Mouse (Mus musculus) limb, embryonic 11.5 days (tissue): ENCODE measurements at regions not wholly inside any gene's neighbourhood (a gene's known extent, or its start where the extent isn't known, plus 50 kb on each side); places are given as distances from the start of the nearest gene placed in this dataset.

Experiments
- ATAC-seq: fragments of 200-750 bp; cut with Nextera tagmentation; 2 replicates; pipeline ENCODE4 v1.8.0; 2017; ENCODE audit warnings: low read depth; ENCODE audit not compliant: insufficient number of reproducible peaks, low FRiP score, low TSS enrichment
- DNase-seq: peaks from one replicate; pipeline ENCODE4 v3.0.0-alpha.2; 2015; ENCODE audit warnings: low spot score
- H3K27ac ChIP-seq: fragments of 300-500 bp; sonication (generic); replicated peaks from 2 replicates; pipeline ENCODE4 v1.5.1; 2014; ENCODE audit warnings: low read depth, mild to moderate bottlenecking, low read length
- H3K27me3 ChIP-seq: fragments of 300-500 bp; sonication (generic); 2 replicates; pipeline ENCODE4 v1.6.1; 2014; ENCODE audit warnings: mild to moderate bottlenecking, low read length, mixed read lengths; ENCODE audit not compliant: control insufficient read depth, insufficient read depth
- H3K36me3 ChIP-seq: fragments of 300-500 bp; sonication (generic); 2 replicates; pipeline ENCODE4 v1.6.1; 2014; ENCODE audit warnings: mild to moderate bottlenecking, low read length, moderate library complexity, mixed read lengths; ENCODE audit not compliant: control insufficient read depth, insufficient read depth
- H3K4me1 ChIP-seq: fragments of 300-500 bp; sonication (generic); 2 replicates; pipeline ENCODE4 v1.6.1; 2014; ENCODE audit warnings: low read length, mixed read lengths; ENCODE audit not compliant: control insufficient read depth, insufficient read depth
- H3K4me2 ChIP-seq: fragments of 300-500 bp; sonication (generic); 2 replicates; pipeline ENCODE4 v1.6.1; 2014; ENCODE audit warnings: low read depth, mild to moderate bottlenecking, moderate library complexity; ENCODE audit not compliant: severe bottlenecking
- H3K4me3 ChIP-seq: fragments of 300-500 bp; sonication (generic); 2 replicates; pipeline ENCODE4 v1.5.1; 2014; ENCODE audit warnings: low read depth, low read length
- H3K9ac ChIP-seq: fragments of 300-500 bp; sonication (generic); 2 replicates; pipeline ENCODE4 v1.6.1; 2014; ENCODE audit warnings: mild to moderate bottlenecking, low read length
- H3K9me3 ChIP-seq: fragments of 300-500 bp; sonication (generic); 2 replicates; pipeline ENCODE4 v1.6.1; 2016; ENCODE audit warnings: low read length; ENCODE audit not compliant: control insufficient read depth
- WGBS: fragments of 180-500 bp; shearing (Covaris S2); extraction: QIAGEN DNeasy Blood & Tissue Kit; methylation state at CpG from one replicate; pipeline ENCODE4 v1.1.7; 2014; 5-methylcytosine and 5-hydroxymethylcytosine counted together

- no peak overlapping the region for H3K4me2 ChIP-seq
- H3K27ac ChIP-seq: no peak overlapping the region
- no peaks in the 10 kb centered on the region for H3K9me3 ChIP-seq
- DNase-seq: no peak
- no peaks in the 10 kb centered on the region for H3K4me1 ChIP-seq
- no peak overlapping the region for H3K4me3 ChIP-seq
- 90% methylated on average over 14 of the region's 14 CpGs for WGBS
- no peak for ATAC-seq
- no peaks in the 10 kb centered on the region for H3K36me3 ChIP-seq
- H3K27me3 ChIP-seq: no peaks in the 10 kb centered on the region
- H3K9ac ChIP-seq: no peak overlapping the region
Observed at GRCm38 (mm10) chr19:55011341-55011740, 115.7 kb downstream of the Gpam start.

GRCm38 (mm10) chr19:55008463-55009146 lies 118.4 kb downstream of the Gpam start:
- no peaks in the 10 kb centered on the region for H3K27me3 ChIP-seq
- no peak overlapping the region for H3K4me2 ChIP-seq
- DNase-seq (no peak), ATAC-seq (no peak)
- no peaks in the 10 kb centered on the region for H3K36me3 ChIP-seq
- WGBS: 82% methylated on average over 3 of the region's 3 CpGs
- H3K9ac ChIP-seq: no peak overlapping the region
- H3K27ac ChIP-seq: no peak overlapping the region
- H3K4me3 ChIP-seq: no peak overlapping the region
- H3K9me3 ChIP-seq: no peaks in the 10 kb centered on the region
- H3K4me1 ChIP-seq: no peaks in the 10 kb centered on the region

GRCm38 (mm10) chr19:54989982-54990381 lies 137.1 kb downstream of the Gpam start:
- ATAC-seq: no peak
- 90% methylated on average over 3 of the region's 3 CpGs for WGBS
- H3K36me3 ChIP-seq: no peaks in the 10 kb centered on the region
- no peaks in the 10 kb centered on the region for H3K27me3 ChIP-seq
- H3K9ac ChIP-seq: no peak overlapping the region
- no peak for DNase-seq
- no peak overlapping the region for H3K4me2 ChIP-seq
- no peak overlapping the region for H3K27ac ChIP-seq
- H3K4me3 ChIP-seq: no peak overlapping the region
- no peaks in the 10 kb centered on the region for H3K4me1 ChIP-seq
- no peaks in the 10 kb centered on the region for H3K9me3 ChIP-seq

- Histone ChIP-seq H3K4me3 (no peak overlapping the region), H3K4me1 (no peaks in the 10 kb centered on the region), H3K4me2 (no peak overlapping the region), H3K27me3 (no peaks in the 10 kb centered on the region), H3K9ac (no peak overlapping the region), H3K36me3 (no peaks in the 10 kb centered on the region), H3K27ac (no peak overlapping the region), H3K9me3 (no peaks in the 10 kb centered on the region)
- WGBS: 89% methylated on average over 2 of the region's 2 CpGs
- ATAC-seq: no peak
- no peak for DNase-seq
Observed at GRCm38 (mm10) chr19:54984541-54984940, 142.5 kb downstream of the Gpam start.

GRCm38 (mm10) chr19:54982801-54983200 lies 144.2 kb downstream of the Gpam start:
- no peaks in the 10 kb centered on the region for H3K9me3 ChIP-seq
- ATAC-seq (no peak), DNase-seq (no peak)
- no peak overlapping the region for H3K9ac ChIP-seq
- no peak overlapping the region for H3K27ac ChIP-seq
- H3K27me3 ChIP-seq: no peaks in the 10 kb centered on the region
- H3K36me3 ChIP-seq: no peaks in the 10 kb centered on the region
- no peak overlapping the region for H3K4me3 ChIP-seq
- WGBS: 77% methylated on average over 4 of the region's 4 CpGs
- H3K4me2 ChIP-seq: no peak overlapping the region
- H3K4me1 ChIP-seq: no peaks in the 10 kb centered on the region

- H3K4me3 ChIP-seq: no peak overlapping the region
- no peaks in the 10 kb centered on the region for H3K36me3 ChIP-seq
- DNase-seq (no peak), ATAC-seq (no peak)
- no peaks in the 10 kb centered on the region for H3K9me3 ChIP-seq
- no peaks in the 10 kb centered on the region for H3K27me3 ChIP-seq
- WGBS: 85% methylated on average over 6 of the region's 6 CpGs
- H3K27ac ChIP-seq: no peak overlapping the region
- H3K4me1 ChIP-seq: no peaks in the 10 kb centered on the region
- H3K4me2 ChIP-seq: no peak overlapping the region
- H3K9ac ChIP-seq: no peak overlapping the region
Observed at GRCm38 (mm10) chr19:54971440-54972211, 155.4 kb downstream of the Gpam start.

GRCm38 (mm10) chr19:54958328-54958727 lies 168.7 kb downstream of the Gpam start:
- H3K4me2 ChIP-seq: no peak overlapping the region
- H3K4me1 ChIP-seq: no peaks in the 10 kb centered on the region
- H3K27ac ChIP-seq: no peak overlapping the region
- no peaks in the 10 kb centered on the region for H3K36me3 ChIP-seq
- no peak for DNase-seq
- ATAC-seq: no peak
- no peaks in the 10 kb centered on the region for H3K9me3 ChIP-seq
- 84% methylated on average over 5 of the region's 5 CpGs for WGBS
- no peak overlapping the region for H3K4me3 ChIP-seq
- H3K9ac ChIP-seq: no peak overlapping the region
- H3K27me3 ChIP-seq: no peaks in the 10 kb centered on the region

- no peak for ATAC-seq
- Histone ChIP-seq H3K4me3 (no peak overlapping the region), H3K27me3 (no peaks in the 10 kb centered on the region), H3K36me3 (no peaks in the 10 kb centered on the region), H3K4me2 (no peak overlapping the region), H3K9me3 (no peaks in the 10 kb centered on the region), H3K9ac (no peak overlapping the region), H3K27ac (no peak overlapping the region), H3K4me1 (no peaks in the 10 kb centered on the region)
- WGBS: 89% methylated on average over 2 of the region's 2 CpGs
- no peak for DNase-seq
Observed at GRCm38 (mm10) chr19:54955096-54955495, 171.9 kb downstream of the Gpam start.
